Mouse (Mus musculus) cerebellum, adult 18-20 months (tissue): Measurements from ENCODE around the gene Bnc1.

Experiments
- DNase-seq, 2 experiments: peaks; one replicate each; pipeline ENCODE4 v3.0.0; 2021

Gene Bnc1

GRCm38 (mm10) chr7:81973939-81974338 lies 18.2 kb downstream of the Bnc1 start:
- no peak for DNase-seq

GRCm38 (mm10) chr7:81973339-81973738 lies 18.8 kb downstream of the Bnc1 start:
- DNase-seq = no peak

GRCm38 (mm10) chr7:81968975-81969374 lies 23.1 kb downstream of the Bnc1 start:
- DNase-seq = no peak

GRCm38 (mm10) chr7:81968451-81968850 lies 23.6 kb downstream of the Bnc1 start:
- DNase-seq = no peak

- DNase-seq = no peak
These were observed 25.9 kb downstream of the Bnc1 start for GRCm38 (mm10) chr7:81966195-81966594.

- DNase-seq = peak; percentile 31 to 34
These were observed 32.4 kb downstream of the Bnc1 start for GRCm38 (mm10) chr7:81959704-81960103.

GRCm38 (mm10) chr7:81954208-81954846 lies 37.8 kb downstream of the Bnc1 start:
- peak; percentile 12 to 34 for DNase-seq

- DNase-seq = no peak
These were observed 41.6 kb downstream of the Bnc1 start for GRCm38 (mm10) chr7:81950499-81950898.

- no peak for DNase-seq
These were observed 46.7 kb downstream of the Bnc1 start for GRCm38 (mm10) chr7:81945398-81945797.

GRCm38 (mm10) chr7:81934806-81935205 lies 57.3 kb downstream of the Bnc1 start:
- no peak for DNase-seq

GRCm38 (mm10) chr7:81934267-81934745 lies 57.8 kb downstream of the Bnc1 start, which contains the start of gene Hdgfl3:
TSS of gene Hdgfl3 (minus strand) at chr7:81934473.
- DNase-seq = peak; percentile 84

GRCm38 (mm10) chr7:81933601-81934266 lies 58.4 kb downstream of the Bnc1 start:
- DNase-seq = peak; percentile 63 to 77

GRCm38 (mm10) chr7:81933061-81933600 lies 59.0 kb downstream of the Bnc1 start:
- DNase-seq = peak in 1 of 2 experiments; percentile 21

- no peak for DNase-seq
These were observed 59.5 kb downstream of the Bnc1 start for GRCm38 (mm10) chr7:81932521-81933045.

GRCm38 (mm10) chr7:81928998-81929397 lies 63.1 kb downstream of the Bnc1 start:
- DNase-seq = no peak

GRCm38 (mm10) chr7:81921379-81921952 lies 70.6 kb downstream of the Bnc1 start:
- no peak for DNase-seq

GRCm38 (mm10) chr7:81920314-81920713 lies 71.8 kb downstream of the Bnc1 start:
- DNase-seq = no peak

- peak; percentile 26 to 37 for DNase-seq
These were observed 73.8 kb downstream of the Bnc1 start for GRCm38 (mm10) chr7:81918316-81918715.
